Mouse (Mus musculus) erythroblast, embryonic 14.5 days (primary cell): ENCODE data around the gene Nop14. TPM values are rescaled to one million over a fixed set of nuclear protein-coding genes. Genes with fewer than 3 reads are reported as not detected.

Source experiments
- H3K27me3 ChIP-seq: 2 replicates; pipeline ENCODE4 v1.6.1; 2012; ENCODE audit warnings: inconsistent platforms; ENCODE audit not compliant: control insufficient read depth
- H3K36me3 ChIP-seq: 2 replicates; pipeline ENCODE4 v1.6.1; 2012; ENCODE audit warnings: mild to moderate bottlenecking, inconsistent platforms; ENCODE audit not compliant: control insufficient read depth
- H3K4me1 ChIP-seq: 2 replicates; pipeline ENCODE4 v1.6.1; 2012; ENCODE audit warnings: inconsistent platforms; ENCODE audit not compliant: control insufficient read depth
- H3K4me3 ChIP-seq: replicated peaks from 2 replicates; pipeline ENCODE3; 2012; ENCODE audit warnings: moderate library complexity, mild to moderate bottlenecking, inconsistent platforms
- H3K9me3 ChIP-seq: 2 replicates; pipeline ENCODE4 v1.6.1; 2012; ENCODE audit warnings: low read length, inconsistent platforms, mixed read lengths; ENCODE audit not compliant: control insufficient read depth
- GATA1 ChIP-seq: IDR thresholded peaks from 2 replicates; pipeline ENCODE4 v1.6.1; 2012; ENCODE audit warnings: low read length, inconsistent platforms, mixed read lengths
- TAL1 ChIP-seq: IDR thresholded peaks from 3 replicates; pipeline ENCODE4 v1.6.1; 2012; ENCODE audit warnings: low read length, inconsistent platforms, mixed read lengths
- polyA plus RNA-seq: library from polyadenylated mRNA; stranded (reverse); fragments of >175 nt; gene quantifications from 2 replicates; pipeline ENCODE4 v1.2.3, GENCODE M21; 2012

Gene Nop14
- polyA plus RNA-seq, 1 experiment, result 1.3 TPM

- peak overlapping the region; percentile 76 for H3K4me3 ChIP-seq
- no peaks in the 10 kb centered on the region for H3K9me3 ChIP-seq
- H3K4me1 ChIP-seq, result peaks cover 67% of the 10 kb centered on the region
- H3K36me3 ChIP-seq, result peaks cover 88% of the 10 kb centered on the region
- no peaks in the 10 kb centered on the region for H3K27me3 ChIP-seq
- TF ChIP-seq TAL1 (no peak), GATA1 (no peak)
Observed at GRCm38 (mm10) chr5:34635665-34636192, 24.2 kb downstream of the Nop14 start.

DNA sequence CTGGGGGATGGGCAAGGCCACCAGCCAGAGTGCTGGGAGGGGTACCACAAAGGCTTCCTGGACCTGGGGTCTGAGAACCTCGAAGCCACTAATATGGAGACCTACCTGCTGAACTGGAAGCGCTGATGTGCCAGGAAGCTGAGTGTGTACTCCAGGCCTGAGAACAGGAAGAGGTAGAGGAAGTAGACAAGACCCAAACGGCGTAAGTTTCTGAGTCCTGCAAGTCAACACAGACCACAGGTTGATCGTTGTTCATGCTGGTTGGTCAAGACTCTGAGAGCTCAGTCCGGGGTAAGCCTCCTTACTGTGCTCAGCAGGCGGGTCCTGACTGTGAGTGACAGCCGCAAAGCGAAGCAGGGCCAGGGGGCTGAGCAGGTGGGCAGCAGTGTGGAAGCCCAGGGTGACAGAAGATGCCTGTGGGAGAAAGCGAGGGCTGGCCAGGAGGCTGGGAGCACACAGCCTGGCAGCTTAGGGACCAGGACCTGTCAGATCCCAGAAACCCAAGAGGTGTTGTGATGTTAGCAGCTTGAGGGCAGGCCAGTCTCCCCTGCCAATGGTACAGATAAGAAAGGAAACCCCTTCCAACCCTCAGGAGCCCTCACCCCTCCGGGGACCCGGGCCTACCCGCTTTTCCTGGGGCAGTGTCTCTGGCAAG lies 25.1 kb downstream of the Nop14 start:
- peaks cover 88% of the 10 kb centered on the region for H3K36me3 ChIP-seq
- no peaks in the 10 kb centered on the region for H3K9me3 ChIP-seq
- TF ChIP-seq TAL1 (no peak), GATA1 (no peak)
- no peaks in the 10 kb centered on the region for H3K27me3 ChIP-seq
- peaks cover 67% of the 10 kb centered on the region for H3K4me1 ChIP-seq
- no peak overlapping the region for H3K4me3 ChIP-seq

GRCm38 (mm10) chr5:34633641-34634040 lies 26.3 kb downstream of the Nop14 start:
- no peak overlapping the region for H3K4me3 ChIP-seq
- peaks cover 88% of the 10 kb centered on the region for H3K36me3 ChIP-seq
- no peaks in the 10 kb centered on the region for H3K27me3 ChIP-seq
- H3K4me1 ChIP-seq, result peaks cover 67% of the 10 kb centered on the region
- H3K9me3 ChIP-seq, result no peaks in the 10 kb centered on the region
- TF ChIP-seq TAL1, result no peak
- no peak for TF ChIP-seq GATA1

GRCm38 (mm10) chr5:34632996-34633395 lies 27.0 kb downstream of the Nop14 start:
- no peak overlapping the region for H3K4me3 ChIP-seq
- no peaks in the 10 kb centered on the region for H3K9me3 ChIP-seq
- no peaks in the 10 kb centered on the region for H3K27me3 ChIP-seq
- TF ChIP-seq GATA1, result no peak
- no peak for TF ChIP-seq TAL1
- peaks cover 88% of the 10 kb centered on the region for H3K36me3 ChIP-seq
- peaks cover 63% of the 10 kb centered on the region for H3K4me1 ChIP-seq

GRCm38 (mm10) chr5:34609966-34610365 lies 50.0 kb downstream of the Nop14 start:
- no peak for TF ChIP-seq GATA1
- TF ChIP-seq TAL1, result no peak
- Histone ChIP-seq H3K4me1 (no peaks in the 10 kb centered on the region), H3K27me3 (no peaks in the 10 kb centered on the region), H3K4me3 (no peak overlapping the region), H3K9me3 (no peaks in the 10 kb centered on the region), H3K36me3 (peaks cover 98% of the 10 kb centered on the region)

GRCm38 (mm10) chr5:34608226-34608625 lies 51.7 kb downstream of the Nop14 start:
- no peak overlapping the region for H3K4me3 ChIP-seq
- H3K9me3 ChIP-seq, result no peaks in the 10 kb centered on the region
- no peak for TF ChIP-seq GATA1
- TF ChIP-seq TAL1, result no peak
- H3K4me1 ChIP-seq, result no peaks in the 10 kb centered on the region
- H3K36me3 ChIP-seq, result peaks cover 99% of the 10 kb centered on the region
- no peaks in the 10 kb centered on the region for H3K27me3 ChIP-seq

- TF ChIP-seq GATA1 (no peak), TAL1 (no peak)
Observed at GRCm38 (mm10) chr5:34607100-34607880, 52.7 kb downstream of the Nop14 start.

DNA sequence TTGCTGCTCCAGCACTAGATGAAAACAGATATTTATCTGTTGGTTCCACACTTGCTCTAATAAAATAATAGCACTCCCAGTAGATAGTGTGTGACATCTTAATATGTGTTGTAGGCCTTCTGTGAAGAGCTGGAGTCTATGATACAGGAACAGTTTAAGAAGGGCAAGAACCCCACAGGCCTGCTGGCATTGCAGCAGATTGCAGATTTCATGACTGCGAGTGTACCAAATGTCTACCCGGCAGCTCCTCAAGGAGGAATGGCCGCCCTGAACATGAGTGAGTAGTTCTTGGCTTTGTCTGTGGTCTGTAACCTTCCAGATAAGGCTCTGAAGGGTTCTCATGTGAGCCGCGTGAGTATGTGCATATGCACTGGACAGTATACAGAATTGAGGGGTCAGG lies 55.4 kb downstream of the Nop14 start:
- no peaks in the 10 kb centered on the region for H3K4me1 ChIP-seq
- TF ChIP-seq TAL1 (no peak), GATA1 (no peak)
- peaks cover 100% of the 10 kb centered on the region for H3K36me3 ChIP-seq
- H3K4me3 ChIP-seq, result no peak overlapping the region
- H3K9me3 ChIP-seq, result no peaks in the 10 kb centered on the region
- no peaks in the 10 kb centered on the region for H3K27me3 ChIP-seq

More at GRCm38 (mm10) chr5:34607100-34607880, 52.7 kb downstream of the Nop14 start:
- H3K4me3 ChIP-seq, result no peak overlapping the region
- no peaks in the 10 kb centered on the region for H3K27me3 ChIP-seq
- no peaks in the 10 kb centered on the region for H3K9me3 ChIP-seq
- H3K4me1 ChIP-seq, result no peaks in the 10 kb centered on the region
- H3K36me3 ChIP-seq, result peaks cover 100% of the 10 kb centered on the region

DNA sequence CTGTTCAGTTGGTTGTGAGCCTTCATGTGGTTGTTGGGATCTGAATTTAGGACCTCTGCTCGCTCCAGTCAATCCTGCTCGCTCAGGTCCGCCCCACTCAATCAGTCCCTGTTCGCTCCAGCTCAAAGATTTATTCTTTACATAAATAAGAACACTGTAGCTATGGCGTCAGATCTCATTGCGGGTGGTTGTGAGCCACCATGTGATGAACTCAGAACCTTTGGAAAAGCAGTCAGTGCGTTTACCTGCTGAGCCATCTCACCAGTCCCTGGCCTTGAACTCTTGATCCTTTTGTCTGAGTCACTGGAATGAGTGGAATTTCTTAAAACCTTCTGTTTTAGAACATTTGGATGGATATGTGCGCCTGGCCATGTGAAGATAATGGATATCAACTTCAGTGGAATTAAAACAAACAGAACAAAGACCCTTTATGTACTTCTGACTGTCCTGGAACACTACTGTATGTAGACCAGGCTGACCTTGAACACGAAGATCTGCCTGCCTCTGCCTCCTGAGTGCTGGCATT lies 66.7 kb downstream of the Nop14 start:
- TF ChIP-seq GATA1 (no peak), TAL1 (no peak)
- peaks cover 30% of the 10 kb centered on the region for H3K4me1 ChIP-seq
- H3K4me3 ChIP-seq, result no peak overlapping the region
- H3K27me3 ChIP-seq, result no peaks in the 10 kb centered on the region
- H3K9me3 ChIP-seq, result no peaks in the 10 kb centered on the region
- H3K36me3 ChIP-seq, result peaks cover 87% of the 10 kb centered on the region
